Mouse (Mus musculus) cerebellum, adult 2 months (tissue): ENCODE data around the gene Nckap5.

Experiments used
- CTCF ChIP-seq: fragments of 200-500 bp; IDR thresholded peaks from 2 replicates; pipeline ENCODE4 v1.5.1; 2011; ENCODE audit warnings: low read depth, mild to moderate bottlenecking, control low read depth, low read length, moderate library complexity, borderline replicate concordance; ENCODE audit not compliant: insufficient read depth
- POLR2A ChIP-seq: fragments of 200-500 bp; IDR thresholded peaks from 2 replicates; pipeline ENCODE4 v1.6.1; 2011; ENCODE audit warnings: low read length, control low read depth, borderline replicate concordance; ENCODE audit not compliant: insufficient read depth

DNA sequence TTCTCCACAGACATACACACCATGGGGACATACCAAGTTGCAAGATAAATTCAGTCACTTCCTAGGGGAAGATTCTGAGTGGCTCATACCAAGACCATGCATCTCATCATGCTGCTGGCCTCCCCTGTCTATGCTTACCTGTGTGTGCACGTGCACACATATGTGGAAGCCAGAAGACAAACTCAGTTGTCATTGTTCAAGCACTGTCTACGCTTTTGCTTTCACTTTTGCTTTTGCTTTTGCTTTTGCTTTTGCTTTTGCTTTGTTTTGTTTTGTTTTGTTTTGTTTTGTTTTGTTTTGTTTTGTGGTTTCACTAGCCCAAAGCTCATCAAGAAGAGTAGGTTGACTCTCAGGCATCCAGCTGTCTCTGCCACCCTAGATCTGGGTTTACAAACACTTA is 67.4 kb downstream of the Nckap5 start:
- TF ChIP-seq CTCF (no peak), POLR2A (no peak)
